Mouse (Mus musculus) small intestine, adult 2 months (tissue): ENCODE data around the gene Traf3ip2.

ENCODE experiments used
- CTCF ChIP-seq: fragments of 200-500 bp; IDR thresholded peaks from 2 replicates; pipeline ENCODE4 v1.5.1; 2012; ENCODE audit warnings: low read depth, mild to moderate bottlenecking, control low read depth, inconsistent platforms, low read length, moderate library complexity, mixed read lengths; ENCODE audit not compliant: insufficient replicate concordance, insufficient read length; ENCODE audit errors: extremely low read depth
- POLR2A ChIP-seq: fragments of 200-500 bp; IDR thresholded peaks from 2 replicates; pipeline ENCODE4 v1.6.1; 2012; ENCODE audit warnings: low read depth, mild to moderate bottlenecking, control low read depth, inconsistent platforms, low read length, moderate library complexity

DNA sequence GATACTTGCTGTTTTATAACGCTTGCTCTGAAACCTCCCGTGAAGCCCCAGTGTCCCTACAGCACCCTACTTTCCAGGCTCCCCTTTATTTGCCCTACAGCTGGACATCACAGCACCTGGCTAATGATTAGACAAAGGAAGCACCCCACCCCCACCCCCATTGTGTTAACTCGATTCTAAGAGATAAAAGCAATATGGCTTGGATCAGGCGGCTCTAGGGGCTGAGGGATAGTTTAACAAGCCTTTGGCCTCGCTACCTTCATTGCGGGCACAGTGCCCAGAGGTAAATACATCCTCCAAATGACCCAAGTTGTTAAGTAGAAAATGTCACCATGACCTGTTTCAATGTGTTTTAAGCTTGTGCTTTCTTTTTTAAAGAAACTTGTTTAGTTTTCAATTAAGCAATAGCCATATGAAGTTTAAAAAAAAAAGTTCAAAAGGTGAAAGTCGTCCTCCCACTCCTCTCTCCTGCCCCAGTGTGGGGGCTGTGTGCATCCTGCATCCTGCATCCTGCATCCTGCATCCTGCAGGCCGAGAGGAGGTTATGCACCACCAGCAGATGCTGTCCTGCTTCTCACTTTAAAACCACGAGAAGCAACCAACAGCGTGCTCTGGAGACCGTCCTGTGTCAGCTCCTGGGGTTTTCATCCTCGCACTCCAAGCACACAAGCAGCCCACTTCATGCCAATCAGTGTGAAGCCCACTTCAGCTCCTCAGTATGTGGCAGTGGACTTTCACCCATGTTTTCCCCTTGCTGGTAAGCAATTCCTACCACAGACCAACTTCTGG lies 12.3 kb downstream of the Traf3ip2 start:
- TF ChIP-seq POLR2A (no peak), CTCF (no peak)
